7 mouse cellular contexts compared by ENCODE assay signal in the genomic region with DNA sequence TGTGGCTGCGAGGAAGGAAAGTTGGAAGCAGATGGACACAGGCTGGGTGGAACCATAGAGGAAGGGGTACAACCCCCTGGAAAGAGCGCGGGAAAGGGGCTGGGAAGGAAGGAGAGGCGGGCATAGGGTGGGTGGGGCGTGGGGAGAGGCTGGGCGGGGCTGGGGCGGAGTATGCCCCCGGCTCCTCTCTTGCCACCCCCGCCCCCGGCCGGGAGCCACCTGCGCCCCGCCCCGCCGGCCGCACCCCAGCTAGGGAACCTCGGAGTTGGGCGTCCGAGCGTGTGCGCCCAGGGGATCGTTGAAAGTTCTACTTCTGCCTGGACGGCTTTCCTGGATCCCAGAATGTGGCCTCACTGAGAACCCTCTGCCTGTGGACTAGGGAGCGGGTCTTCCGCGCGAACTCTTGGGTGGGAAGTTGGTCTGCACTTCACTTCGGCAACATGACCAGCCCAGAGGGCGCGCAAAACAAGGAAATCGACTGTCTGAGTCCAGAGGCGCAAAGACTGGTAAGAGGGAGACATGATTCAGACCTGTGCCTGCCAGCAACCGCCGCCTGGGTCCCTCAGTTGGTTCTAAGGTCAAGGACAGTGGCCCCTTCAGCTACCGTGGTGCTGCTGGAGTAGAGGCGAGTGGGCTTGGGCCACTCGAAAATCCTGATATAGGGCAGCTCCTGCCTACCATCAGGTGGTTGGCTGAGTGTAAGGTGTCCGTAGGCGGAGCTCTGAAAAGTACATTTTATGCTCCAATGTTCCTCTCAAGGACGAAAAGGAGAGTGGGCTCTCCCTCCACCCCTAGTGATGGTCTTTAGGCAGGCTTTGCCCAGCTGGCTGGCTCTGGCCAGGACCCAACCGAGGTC. TPM values are rescaled to one million over a fixed set of nuclear protein-coding genes. Genes with fewer than 3 reads are reported as not detected.
DNase-seq lines count a peak whose midpoint lies in the region; ATAC-seq lines count a peak whose summit lies in the region.

No protein-coding gene starts in this region.

- H3K36me3 ChIP-seq in embryonic facial prominence, embryonic 11.5 days (replicated peaks; ENCODE audit: control insufficient read depth, insufficient read depth, low read depth, low read length), result no peaks in the 10 kb centered on the region
- H3K36me3 ChIP-seq in heart, embryonic 12.5 days, result no peaks in the 10 kb centered on the region
- no peaks in the 10 kb centered on the region for H3K36me3 ChIP-seq in kidney, embryonic 15.5 days

- 0 out of 2 replicates have a peak, but pooled peaks have one; percentile 24 for ATAC-seq in embryonic facial prominence, embryonic 11.5 days (replicated peaks; ENCODE audit: insufficient number of reproducible peaks, low FRiP score, low TSS enrichment, low read depth)
- peak; percentile 84 for ATAC-seq in heart, embryonic 12.5 days (ENCODE audit: insufficient number of reproducible peaks, low FRiP score)
- peak; percentile 74 for ATAC-seq in kidney, embryonic 15.5 days (replicated peaks; ENCODE audit: low FRiP score)

- peaks cover 3% of the 10 kb centered on the region for H3K4me1 ChIP-seq in embryonic facial prominence, embryonic 11.5 days (ENCODE audit: control insufficient read depth, insufficient read depth, low read length)
- peaks cover 80% of the 10 kb centered on the region for H3K4me1 ChIP-seq in heart, embryonic 12.5 days (replicated peaks)
- H3K4me1 ChIP-seq in kidney, embryonic 15.5 days, result peaks cover 62% of the 10 kb centered on the region

- H3K27me3 ChIP-seq in embryonic facial prominence, embryonic 11.5 days (ENCODE audit: control insufficient read depth, insufficient read depth, low read length), result no peaks in the 10 kb centered on the region
- no peaks in the 10 kb centered on the region for H3K27me3 ChIP-seq in heart, embryonic 12.5 days (replicated peaks)
- H3K27me3 ChIP-seq in kidney, embryonic 15.5 days, result no peaks in the 10 kb centered on the region

- peak overlapping the region; percentile 48 for H3K4me3 ChIP-seq in embryonic facial prominence, embryonic 11.5 days (ENCODE audit: low read depth, low read length)
- H3K4me3 ChIP-seq in heart, embryonic 12.5 days, result peak overlapping the region; percentile 57
- H3K4me3 ChIP-seq in kidney, embryonic 15.5 days (replicated peaks), result peak overlapping the region; percentile 61

- H3K27ac ChIP-seq in embryonic facial prominence, embryonic 11.5 days (replicated peaks; ENCODE audit: low read depth, low read length), result no peak overlapping the region
- H3K27ac ChIP-seq in heart, embryonic 12.5 days (ENCODE audit: poor library complexity, severe bottlenecking), result peak overlapping the region; percentile 90
- peak overlapping the region; percentile 89 for H3K27ac ChIP-seq in kidney, embryonic 15.5 days

- H3K9ac ChIP-seq in embryonic facial prominence, embryonic 11.5 days (replicated peaks; ENCODE audit: low read length), result peak overlapping the region; percentile 33
- peak overlapping the region; percentile 71 for H3K9ac ChIP-seq in heart, embryonic 12.5 days
- H3K9ac ChIP-seq in kidney, embryonic 15.5 days, result peak overlapping the region; percentile 47

- H3K9me3 ChIP-seq in embryonic facial prominence, embryonic 11.5 days (replicated peaks; ENCODE audit: control insufficient read depth, low read length), result no peaks in the 10 kb centered on the region
- no peaks in the 10 kb centered on the region for H3K9me3 ChIP-seq in heart, embryonic 12.5 days (replicated peaks)
- H3K9me3 ChIP-seq in kidney, embryonic 15.5 days (replicated peaks), result no peaks in the 10 kb centered on the region

- DNase-seq in NIH3T3 (ENCODE audit: low read depth), result peak; percentile 71
- peak; percentile 72 for DNase-seq in embryonic facial prominence, embryonic 11.5 days (ENCODE audit: low spot score)
- peak; percentile 90 for DNase-seq in lung, postnatal 36 days
- DNase-seq in spleen, postnatal 10 days (ENCODE audit: low spot score in 2 of 2), result peak; percentile 59 to 84
- DNase-seq in left cerebral cortex, adult 9 months (ENCODE audit: low spot score in 2 of 2), result no peak

- WGBS in embryonic facial prominence, embryonic 11.5 days, result 2% methylated on average over 33 of the region's 41 CpGs
- 2% methylated on average over 38 of the region's 41 CpGs for whole genome bisulfite sequencing in heart, embryonic 12.5 days
- 1% methylated on average over 26 of the region's 41 CpGs for WGBS in kidney, embryonic 15.5 days

- H3K4me2 ChIP-seq in embryonic facial prominence, embryonic 11.5 days (ENCODE audit: low read depth, low read length), result peak overlapping the region; percentile 97
- peak overlapping the region; percentile 80 for H3K4me2 ChIP-seq in heart, embryonic 12.5 days
- peak overlapping the region; percentile 98 for H3K4me2 ChIP-seq in kidney, embryonic 15.5 days

RNA-seq across cellular contexts. Expression of gene Lrrfip1, which starts 54.9 kb away (rescaled TPM):
- 28.5 and 30.0 TPM in 2 replicates for polyA plus RNA-seq in embryonic facial prominence, embryonic 11.5 days (2014; fragmentation: Nextera tagmentation; extraction: Ambion mirVana)
- 151 and 161 TPM in 2 replicates for polyA plus RNA-seq in heart, embryonic 12.5 days (2016; fragmentation: Nextera tagmentation; extraction: Ambion mirVana)
- 42.6 and 43.9 TPM in 2 replicates for polyA plus RNA-seq in kidney, embryonic 15.5 days (2015; fragmentation: Nextera tagmentation; extraction: Ambion mirVana)

Comparison
In these comparisons a context has a peak if more than half of its experiments do, and no peak if none do; other contexts are left out.
1. DNase-seq: peak in NIH3T3 (single experiment), embryonic facial prominence, embryonic 11.5 days (single experiment), lung, postnatal 36 days (single experiment) and spleen, postnatal 10 days (2 of 2); none in left cerebral cortex, adult 9 months (0 of 2).
2. ATAC-seq: peak in every context shown above with its lines; median percentile 84 in heart, embryonic 12.5 days; 74 in kidney, embryonic 15.5 days; 24 in embryonic facial prominence, embryonic 11.5 days.
3. Peak in every context shown above with its lines, with median percentiles within 50 percentile points of each other: H3K4me2 ChIP-seq, H3K4me3 ChIP-seq and H3K9ac ChIP-seq.